Mouse (Mus musculus): ENCODE results near the gene Cnfn.
A peak's percentile ranks its signal among the peaks of the same experiment; 100 is the strongest.
"Not testable (repeated sequence)": the region's sequence is repeated elsewhere in the genome, so short reads cannot be mapped to it uniquely, and the experiment has no call there.

Gene Cnfn

DNA sequence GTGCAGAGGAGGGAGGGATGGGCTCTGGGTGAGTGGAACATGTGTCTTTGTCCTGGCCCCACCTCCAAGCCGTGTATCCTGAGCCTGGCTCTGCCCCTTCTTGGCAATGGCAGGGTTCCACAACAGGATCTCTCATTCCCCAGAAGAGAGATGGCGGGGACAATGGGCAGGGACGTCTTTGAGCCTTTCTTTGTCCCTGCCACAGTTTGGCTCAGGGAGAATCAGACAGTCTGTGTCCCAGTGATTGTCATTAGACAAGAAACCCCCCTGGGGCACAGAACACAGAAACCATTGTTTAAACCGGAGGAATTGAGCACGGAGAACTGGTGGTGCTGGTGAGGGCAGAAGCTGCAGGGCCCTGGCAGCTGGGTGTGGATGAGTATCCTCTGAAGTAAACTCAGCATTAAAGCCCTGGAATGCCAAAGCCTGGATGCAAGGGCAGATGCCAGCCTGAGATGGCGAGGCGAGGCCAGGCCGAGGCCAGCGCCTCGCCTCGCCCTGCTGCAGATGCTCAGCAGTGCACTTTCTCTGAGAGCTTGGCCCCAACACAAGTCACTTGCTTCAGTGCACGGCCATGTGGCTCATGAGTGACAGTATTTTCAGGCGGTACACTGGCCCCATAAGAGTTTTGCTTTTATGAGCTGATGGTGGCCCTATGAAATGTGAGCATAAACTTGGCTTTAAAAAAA lies 3.4 kb downstream of the Cnfn start:
- no peak for DNase-seq (ENCODE audit: low spot score in 2 of 2)

DNA sequence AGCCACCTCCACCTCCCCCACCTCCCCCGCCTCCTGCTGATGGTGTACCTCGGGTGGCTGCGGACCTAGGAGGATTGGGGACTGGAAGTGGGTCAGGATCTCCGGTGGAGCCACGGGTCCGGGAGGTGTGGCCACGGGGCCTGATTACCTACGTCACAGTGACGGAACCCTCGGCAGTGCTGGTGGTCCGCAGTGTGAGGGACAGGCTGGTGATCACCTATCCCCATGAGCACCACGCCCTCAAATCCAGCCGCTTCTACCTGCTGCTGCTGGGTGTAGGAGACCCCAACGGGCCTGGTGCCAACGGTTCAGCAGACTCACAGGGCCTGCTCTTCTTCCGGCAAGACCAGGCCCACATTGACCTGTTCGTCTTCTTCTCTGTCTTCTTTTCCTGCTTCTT lies 5.9 kb downstream of the Cnfn start:
- DNase-seq (ENCODE audit: low spot score in 2 of 2): no peak

DNA sequence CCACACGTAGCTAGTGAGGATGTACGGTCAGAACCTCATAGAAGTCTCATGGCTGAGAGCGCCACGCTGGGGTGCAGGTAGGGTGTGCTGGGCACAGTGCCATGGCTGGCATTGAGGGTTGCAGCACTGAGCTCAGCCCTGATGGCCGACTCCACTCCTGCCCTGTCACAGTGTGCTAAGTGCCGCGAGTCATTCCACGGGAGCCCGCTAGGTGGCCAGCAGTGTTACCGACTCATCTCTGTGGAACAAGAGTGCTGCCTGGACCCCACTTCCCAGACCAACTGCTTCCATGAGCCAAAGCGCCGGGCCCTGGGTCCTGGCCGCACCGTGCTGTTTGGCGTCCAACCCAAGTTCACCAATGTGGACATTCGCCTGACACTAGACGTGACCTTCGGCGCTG lies 6.4 kb downstream of the Cnfn start:
- DNase-seq (ENCODE audit: low spot score in 2 of 2): no peak

DNA sequence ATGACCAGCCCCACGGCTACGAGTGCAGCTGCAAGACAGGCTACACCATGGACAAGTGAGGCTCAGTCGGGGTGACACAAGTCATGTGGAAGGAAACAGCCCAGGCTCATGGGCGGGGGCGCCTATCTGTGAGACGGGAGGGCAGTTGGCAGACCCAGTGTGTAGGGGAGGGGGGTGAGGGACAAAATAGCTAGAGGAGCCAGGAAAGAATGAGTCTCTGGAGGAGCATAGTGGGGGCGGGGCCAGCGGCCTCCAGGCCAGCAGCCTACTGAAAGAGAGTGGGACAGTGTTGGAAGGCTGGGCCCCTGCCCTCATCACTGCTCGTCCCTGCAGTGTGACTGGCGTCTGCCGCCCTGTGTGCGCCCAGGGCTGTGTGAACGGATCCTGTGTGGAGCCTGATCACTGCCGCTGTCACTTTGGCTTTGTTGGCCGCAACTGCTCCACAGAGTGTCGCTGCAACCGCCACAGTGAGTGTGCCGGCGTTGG lies 10.8 kb downstream of the Cnfn start:
- no peak for DNase-seq (ENCODE audit: low spot score in 2 of 2)

DNA sequence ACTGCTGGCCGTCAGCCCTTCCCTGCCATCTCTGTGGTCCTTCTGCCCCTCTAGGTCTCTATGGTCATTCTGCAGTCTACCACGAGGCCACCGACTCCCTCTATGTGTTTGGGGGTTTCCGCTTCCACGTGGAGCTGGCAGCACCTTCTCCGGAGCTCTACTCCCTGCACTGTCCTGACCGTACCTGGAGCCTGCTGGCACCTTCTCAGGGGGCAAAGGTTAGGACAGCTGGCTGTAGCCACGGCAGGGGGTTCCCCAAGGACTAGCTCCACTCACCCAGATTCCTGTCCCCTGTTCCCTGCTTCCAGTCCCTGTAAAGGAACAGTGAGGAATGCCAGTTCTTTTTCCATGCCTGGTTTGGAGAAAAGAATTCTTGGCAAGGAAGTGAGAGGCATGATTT lies 20.7 kb downstream of the Cnfn start:
- DNase-seq (ENCODE audit: low spot score in 2 of 2): no peak

DNA sequence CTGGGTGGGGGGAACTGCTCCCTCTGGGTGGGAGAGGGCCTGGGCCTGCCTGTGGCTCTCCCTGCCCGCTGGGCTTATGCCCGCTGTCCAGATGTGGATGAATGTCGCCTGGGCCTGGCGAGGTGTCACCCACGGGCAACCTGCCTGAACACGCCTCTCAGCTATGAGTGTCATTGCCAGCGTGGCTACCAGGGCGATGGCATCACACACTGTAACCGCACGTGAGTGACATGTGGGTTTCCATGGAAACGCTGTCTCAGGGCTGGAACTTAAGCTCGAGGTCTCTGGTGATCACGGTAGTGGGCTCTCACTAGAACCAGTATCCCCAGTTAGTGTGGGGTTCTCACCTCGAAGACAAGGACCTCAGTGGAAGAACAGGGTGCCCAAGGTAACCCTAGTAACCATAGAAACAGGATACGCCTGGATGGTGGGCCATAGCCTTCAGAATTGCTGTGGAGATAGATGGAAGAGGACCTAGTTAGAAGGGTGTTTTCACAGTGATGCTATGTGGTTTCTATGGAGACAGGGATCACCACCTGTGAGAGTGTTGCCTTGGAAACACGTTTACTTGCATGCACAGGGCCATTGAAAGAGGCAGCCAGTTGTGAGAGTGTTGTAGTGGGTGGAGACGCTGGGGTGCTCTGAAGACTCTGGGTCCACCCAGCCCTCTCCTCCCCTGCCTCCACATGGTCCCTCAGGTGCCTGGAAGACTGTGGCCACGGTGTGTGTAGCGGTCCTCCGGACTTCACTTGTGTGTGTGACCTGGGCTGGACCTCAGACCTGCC lies 28.3 kb downstream of the Cnfn start:
- DNase-seq (ENCODE audit: low spot score in 2 of 2): no peak

DNA sequence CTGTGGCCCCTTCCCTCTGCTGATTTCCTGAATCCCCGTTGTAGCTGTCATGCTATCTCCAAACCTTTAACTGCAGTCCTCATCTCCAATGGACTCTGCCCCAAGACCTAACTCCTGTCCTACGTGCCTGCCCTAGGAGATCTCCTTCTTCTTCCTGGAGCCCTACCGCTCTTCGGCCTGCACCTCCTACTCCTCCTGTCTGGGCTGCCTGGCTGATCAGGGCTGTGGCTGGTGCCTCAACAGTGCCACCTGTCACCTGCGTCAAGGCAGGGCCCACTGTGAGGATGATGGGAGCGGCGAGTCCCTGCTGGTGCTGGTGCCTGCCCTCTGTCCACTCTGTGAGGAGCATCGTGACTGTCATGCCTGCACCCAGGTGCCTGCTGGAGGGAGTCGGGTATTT lies 30.2 kb downstream of the Cnfn start:
- no peak for DNase-seq (ENCODE audit: low spot score in 2 of 2)

DNA sequence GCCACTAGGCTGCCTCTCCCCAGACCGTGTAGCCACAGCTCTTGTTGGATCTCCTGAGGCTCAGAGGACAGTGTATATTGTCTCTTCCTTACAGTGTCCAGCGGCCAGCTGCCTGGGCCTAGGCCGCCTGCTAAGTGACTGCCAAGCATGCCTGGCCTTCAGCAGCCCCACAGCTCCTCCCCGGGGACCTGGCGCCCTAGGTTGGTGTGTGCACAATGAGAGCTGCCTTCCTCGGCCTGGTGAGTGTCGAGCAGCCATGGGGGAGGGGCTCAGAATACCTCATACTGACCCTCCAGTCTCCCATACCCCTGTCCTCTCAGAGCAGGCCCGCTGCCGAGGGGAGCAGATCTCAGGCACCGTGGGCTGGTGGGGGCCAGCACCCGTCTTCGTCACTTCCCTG lies 35.1 kb downstream of the Cnfn start:
- DNase-seq (ENCODE audit: low spot score in 2 of 2): no peak

DNA sequence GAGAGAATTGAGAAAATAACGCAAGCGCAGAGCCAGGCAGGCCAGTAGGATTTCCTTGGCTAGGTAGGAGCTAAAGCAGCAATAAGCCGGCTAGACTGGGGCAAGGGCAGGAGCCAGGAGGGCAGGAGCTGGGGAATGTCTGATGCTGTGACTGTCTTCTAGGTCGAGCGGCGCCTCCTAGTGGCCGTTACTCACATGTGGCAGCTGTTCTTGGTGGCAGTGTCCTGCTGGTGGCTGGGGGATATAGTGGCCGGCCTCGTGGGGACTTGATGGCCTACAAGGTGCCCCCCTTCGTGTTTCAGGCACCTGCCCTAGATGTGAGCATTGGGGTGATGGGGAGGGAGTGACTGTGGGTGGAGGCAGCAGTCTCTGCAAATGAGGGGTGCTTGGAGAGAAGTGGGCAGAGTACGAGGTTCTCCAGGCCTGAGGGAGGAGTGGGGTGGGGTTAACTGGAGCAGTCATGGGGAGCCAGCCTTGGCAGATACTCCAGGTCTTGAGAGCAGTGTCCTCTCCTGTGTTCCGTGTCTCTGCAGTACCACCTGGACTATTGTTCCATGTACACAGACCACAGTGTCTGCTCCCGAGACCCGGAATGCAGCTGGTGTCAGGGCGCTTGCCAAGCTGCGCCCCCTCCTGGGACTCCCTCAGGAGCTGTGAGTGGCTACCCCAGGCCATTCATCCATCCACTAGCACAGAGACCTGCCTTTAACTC lies 35.8 kb downstream of the Cnfn start:
- DNase-seq (ENCODE audit: low spot score in 2 of 2): peak in 1 of 2 experiments; percentile 58

DNA sequence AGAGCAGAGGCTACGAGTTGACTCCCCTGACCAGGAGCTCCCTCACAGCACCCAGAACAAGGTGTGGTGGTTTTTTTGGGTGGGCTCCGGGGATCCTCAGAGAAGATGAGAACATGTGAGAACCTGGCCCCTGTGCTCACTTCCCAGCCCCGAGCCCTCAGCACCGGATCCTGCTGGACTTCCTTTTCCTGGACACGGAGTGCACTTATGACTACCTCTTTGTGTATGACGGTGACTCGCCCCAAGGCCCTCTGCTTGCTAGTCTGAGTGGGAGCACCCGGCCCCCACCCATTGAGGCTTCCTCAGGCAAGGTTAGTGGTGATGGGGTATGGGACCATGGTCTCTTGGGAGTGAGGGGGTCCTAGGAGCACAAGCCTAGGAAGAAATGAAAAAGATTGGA lies 43.3 kb downstream of the Cnfn start:
- DNase-seq (ENCODE audit: low spot score in 2 of 2): no peak

DNA sequence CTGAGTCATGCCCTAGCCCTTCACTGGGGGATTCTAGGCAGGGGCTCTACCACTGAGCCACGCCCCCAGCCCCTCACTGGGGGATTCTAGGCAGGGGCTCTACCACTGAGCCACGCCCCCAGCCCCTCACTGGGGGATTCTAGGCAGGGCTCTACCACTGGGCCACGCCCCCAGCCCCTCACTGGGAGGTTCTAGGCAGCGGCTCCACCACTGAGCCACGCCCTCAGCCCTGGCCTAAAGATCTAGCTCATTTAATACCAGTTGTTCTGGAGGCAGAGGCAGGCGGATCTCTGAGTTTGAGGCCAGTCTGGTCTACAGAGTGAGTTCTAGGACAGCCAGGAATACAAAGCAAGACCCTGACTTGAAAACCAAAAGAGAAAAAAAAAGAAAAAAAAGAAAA lies 44.1 kb downstream of the Cnfn start:
- not testable (repeated sequence) for DNase-seq (ENCODE audit: low spot score in 2 of 2)

DNA sequence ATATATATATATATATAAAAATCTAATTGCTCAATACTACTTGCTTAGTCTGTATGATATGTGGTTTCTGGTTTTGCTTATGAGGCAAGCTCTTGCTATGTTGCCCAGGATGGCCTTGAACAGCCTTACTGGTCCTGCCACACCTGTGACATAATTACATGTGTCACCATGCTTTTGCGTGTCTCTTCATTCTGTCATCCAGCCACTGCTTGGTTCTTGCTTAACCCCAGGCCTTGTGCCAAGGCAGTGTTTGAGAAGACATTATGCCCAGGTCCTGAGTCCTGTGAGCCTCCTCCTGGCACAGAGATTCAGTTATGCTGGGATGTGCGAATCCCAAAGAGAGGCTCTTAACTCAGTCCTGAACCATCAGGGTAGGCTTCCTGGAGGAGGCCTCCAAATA lies 46.3 kb downstream of the Cnfn start:
- DNase-seq (ENCODE audit: low spot score in 2 of 2): no peak

DNA sequence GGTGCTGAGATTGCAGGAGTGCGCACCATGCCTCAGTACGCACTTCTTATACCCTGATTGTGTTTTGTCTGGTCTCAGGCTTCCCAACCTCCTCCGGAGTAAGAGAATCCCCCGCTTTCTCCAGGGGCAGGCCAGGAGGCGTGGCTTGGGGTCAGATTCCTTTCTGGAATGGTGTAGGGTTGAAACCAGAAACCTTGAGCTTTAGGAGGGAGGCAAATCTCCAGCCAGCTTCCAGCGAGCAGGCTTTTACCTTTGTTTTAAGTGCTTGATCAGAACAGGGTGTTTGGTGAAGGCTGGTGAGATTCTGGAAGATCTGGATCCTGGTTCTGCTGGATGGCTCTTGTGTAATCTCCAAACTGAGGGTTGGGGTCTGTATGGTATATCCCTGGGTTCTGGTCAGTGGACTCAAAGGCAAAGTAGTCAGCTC lies 47.5 kb downstream of the Cnfn start:
- DNase-seq (ENCODE audit: low spot score in 2 of 2): peak; percentile 62 to 75

All from urinary bladder, postnatal 4 days (tissue).